Mouse (Mus musculus) lung, postnatal 0 days (tissue): ENCODE data around the gene Pld4. TPM values are rescaled to one million over a fixed set of nuclear protein-coding genes. Genes with fewer than 3 reads are reported as not detected.
"Not testable (repeated sequence)": the region's sequence is repeated elsewhere in the genome, so short reads cannot be mapped to it uniquely, and the experiment has no call there.

Experiments used
- ATAC-seq: fragments of 200-750 bp; cut with Nextera tagmentation; 2 replicates; pipeline ENCODE4 v1.8.0; 2017; ENCODE audit warnings: moderate library complexity
- DNase-seq: peaks from one replicate; pipeline ENCODE4 v3.0.0-alpha.2; 2016; ENCODE audit warnings: low spot score
- H3K27ac ChIP-seq: fragments of 300-500 bp; sonication (generic); 2 replicates; pipeline ENCODE4 v1.5.1; 2014; ENCODE audit warnings: antibody characterized with exemption, mild to moderate bottlenecking, low read length, mixed read lengths
- H3K27me3 ChIP-seq: fragments of 300-500 bp; sonication (generic); replicated peaks from 2 replicates; pipeline ENCODE4 v1.6.1; 2014; ENCODE audit warnings: low read length, mixed read lengths; ENCODE audit not compliant: insufficient read depth
- H3K36me3 ChIP-seq: fragments of 300-500 bp; sonication (generic); 2 replicates; pipeline ENCODE4 v1.6.1; 2014; ENCODE audit warnings: low read length, mixed read lengths; ENCODE audit not compliant: insufficient read depth
- H3K4me1 ChIP-seq: fragments of 300-500 bp; sonication (generic); 2 replicates; pipeline ENCODE4 v1.6.1; 2014; ENCODE audit warnings: antibody characterized with exemption, low read depth, low read length, mixed read lengths; ENCODE audit not compliant: insufficient read depth
- H3K4me2 ChIP-seq: fragments of 300-500 bp; sonication (generic); replicated peaks from 2 replicates; pipeline ENCODE4 v1.6.1; 2014; ENCODE audit warnings: low read depth, mild to moderate bottlenecking, low read length, moderate library complexity, mixed read lengths
- H3K4me3 ChIP-seq: fragments of 300-500 bp; sonication (generic); 2 replicates; pipeline ENCODE4 v1.5.1; 2014; ENCODE audit warnings: low read depth, low read length
- H3K9ac ChIP-seq: fragments of 300-500 bp; sonication (generic); replicated peaks from 2 replicates; pipeline ENCODE4 v1.6.1; 2014; ENCODE audit warnings: low read depth, mild to moderate bottlenecking
- H3K9me3 ChIP-seq: fragments of 300-500 bp; sonication (generic); 2 replicates; pipeline ENCODE4 v1.6.1; 2016; ENCODE audit warnings: low read length, mixed read lengths
- CTCF ChIP-seq: IDR thresholded peaks from 2 replicates; pipeline ENCODE4 v1.5.1; 2016; ENCODE audit warnings: antibody characterized with exemption, mild to moderate bottlenecking
- EP300 ChIP-seq: IDR thresholded peaks from 2 replicates; pipeline ENCODE4 v1.6.1; 2016; ENCODE audit warnings: antibody characterized with exemption, mild to moderate bottlenecking, control low read depth
- WGBS: fragments of 180-500 bp; shearing (Covaris S2); extraction: QIAGEN DNeasy Blood & Tissue Kit; methylation state at CpG from one replicate; pipeline ENCODE4 v1.1.7; 2014; 5-methylcytosine and 5-hydroxymethylcytosine counted together
- microRNA-seq: library from miRNA; unstranded; fragments of <30 nt; microRNA quantifications from one replicate; pipeline ENCODE4, GENCODE M21; 2016
- polyA plus RNA-seq: library from polyadenylated mRNA; unstranded; fragments of >200 nt; fragmentation: Nextera tagmentation; extraction: Ambion mirVana; gene quantifications from 2 replicates; pipeline ENCODE4 v1.2.1, GENCODE M21; 2015

Gene Pld4
- polyA plus RNA-seq, 1 experiment from 2014 or later = 23.8 TPM

GRCm38 (mm10) chr12:112814682-112815470, 54.4 kb downstream of the Pld4 start:
- no peak for TF ChIP-seq CTCF
- TF ChIP-seq EP300 = no peak
- H3K9ac ChIP-seq = no peak overlapping the region
- H3K9me3 ChIP-seq = no peaks in the 10 kb centered on the region
- no peaks in the 10 kb centered on the region for H3K36me3 ChIP-seq
- H3K27me3 ChIP-seq = no peaks in the 10 kb centered on the region
- no peak overlapping the region for H3K27ac ChIP-seq
- no peaks in the 10 kb centered on the region for H3K4me1 ChIP-seq
- no peak for DNase-seq
- ATAC-seq = no peak
- no peak overlapping the region for H3K4me3 ChIP-seq
- 76% methylated on average over 13 of the region's 14 CpGs for WGBS
- no peak overlapping the region for H3K4me2 ChIP-seq

- Histone ChIP-seq H3K4me3 (no peak overlapping the region), H3K27ac (no peak overlapping the region)
- 54% methylated on average over 4 of the region's 4 CpGs for whole genome bisulfite sequencing
Observed at GRCm38 (mm10) chr12:112816294-112816693, 55.8 kb downstream of the Pld4 start.

DNA sequence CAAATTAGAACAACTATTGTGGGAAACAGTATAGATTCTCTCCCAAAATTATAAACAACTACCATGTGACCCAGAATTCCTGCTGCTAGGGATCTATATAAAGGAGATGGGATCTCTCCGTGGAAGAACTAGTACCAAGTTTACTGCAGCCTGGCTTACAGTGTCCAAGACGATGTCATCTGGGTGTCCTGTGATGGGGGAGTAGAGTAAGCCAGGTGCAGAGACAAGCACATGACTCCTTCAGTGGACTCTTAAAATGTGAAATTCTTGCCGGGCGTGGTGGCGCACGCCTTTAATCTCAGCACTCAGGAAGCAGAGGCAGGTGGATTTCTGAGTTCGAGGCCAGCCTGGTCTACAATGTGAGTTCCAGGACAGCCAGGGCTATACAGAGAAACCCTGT, 56.4 kb downstream of the Pld4 start:
- not testable (repeated sequence) for DNase-seq, H3K27me3 ChIP-seq, H3K27ac ChIP-seq, H3K36me3 ChIP-seq, H3K4me3 ChIP-seq, ATAC-seq, H3K9ac ChIP-seq, H3K4me2 ChIP-seq, H3K4me1 ChIP-seq, H3K9me3 ChIP-seq
- 75% methylated on average over 7 of the region's 7 CpGs for WGBS

More at GRCm38 (mm10) chr12:112816294-112816693, 55.8 kb downstream of the Pld4 start:
- no peak overlapping the region for H3K9ac ChIP-seq
- TF ChIP-seq CTCF (peak; percentile 89), EP300 (no peak)
- ATAC-seq (no peak), DNase-seq (peak; percentile 67)
- no peaks in the 10 kb centered on the region for H3K27me3 ChIP-seq
- H3K4me1 ChIP-seq = no peaks in the 10 kb centered on the region
- no peak overlapping the region for H3K4me2 ChIP-seq
- H3K36me3 ChIP-seq = 0 out of 2 replicates have a peak, but pooled peaks cover 2% of the 10 kb centered on the region
- no peaks in the 10 kb centered on the region for H3K9me3 ChIP-seq

Small RNA genes within 50 kb of the gene (microRNA-seq; reads per million reads assigned to microRNA genes)
- gene Mir6940 = not detected

Other genes with a start within 250 kb of the Pld4 start
- 0.07 TPM in 1 of 2 replicates, not detected in the other for gene Tmem179, start 243.9 kb upstream of the Pld4 start, polyA plus RNA-seq
- gene Inf2, start 171.9 kb upstream of the Pld4 start, polyA plus RNA-seq = 4.9 and 5.2 TPM in 2 replicates
- gene Adssl1, start 140.6 kb upstream of the Pld4 start, polyA plus RNA-seq = 29.9 and 43.0 TPM in 2 replicates
- 130 and 152 TPM in 2 replicates for gene Siva1, start 116.0 kb upstream of the Pld4 start, polyA plus RNA-seq
- 78.8 and 91.3 TPM in 2 replicates for gene Akt1, start 85.8 kb upstream of the Pld4 start, polyA plus RNA-seq
- 14.0 and 14.6 TPM in 2 replicates for gene Zbtb42, start 81.8 kb upstream of the Pld4 start, polyA plus RNA-seq
- 17.5 and 20.8 TPM in 2 replicates for gene Cep170b, start 40.2 kb upstream of the Pld4 start, polyA plus RNA-seq
- gene Ahnak2, start 42.0 kb downstream of the Pld4 start, polyA plus RNA-seq = 4.8 and 4.9 TPM in 2 replicates
- gene Clba1, start 48.3 kb downstream of the Pld4 start, polyA plus RNA-seq = 17.8 and 19.0 TPM in 2 replicates
- 28.1 and 29.5 TPM in 2 replicates for gene Cdca4, start 68.8 kb downstream of the Pld4 start, polyA plus RNA-seq
- gene Gpr132, start 107.6 kb downstream of the Pld4 start, polyA plus RNA-seq = 0.25 and 0.40 TPM in 2 replicates
- 6.0 and 7.7 TPM in 2 replicates for gene Jag2, start 169.1 kb downstream of the Pld4 start, polyA plus RNA-seq
- 101 TPM in 2 replicates for gene Nudt14, start 181.5 kb downstream of the Pld4 start, polyA plus RNA-seq
- 20.2 and 23.4 TPM in 2 replicates for gene Btbd6, start 215.8 kb downstream of the Pld4 start, polyA plus RNA-seq
- 38.8 and 44.9 TPM in 2 replicates for gene Brf1, start 240.0 kb downstream of the Pld4 start, polyA plus RNA-seq